Mouse (Mus musculus): Measurements from ENCODE around the gene Fitm2.

DNA sequence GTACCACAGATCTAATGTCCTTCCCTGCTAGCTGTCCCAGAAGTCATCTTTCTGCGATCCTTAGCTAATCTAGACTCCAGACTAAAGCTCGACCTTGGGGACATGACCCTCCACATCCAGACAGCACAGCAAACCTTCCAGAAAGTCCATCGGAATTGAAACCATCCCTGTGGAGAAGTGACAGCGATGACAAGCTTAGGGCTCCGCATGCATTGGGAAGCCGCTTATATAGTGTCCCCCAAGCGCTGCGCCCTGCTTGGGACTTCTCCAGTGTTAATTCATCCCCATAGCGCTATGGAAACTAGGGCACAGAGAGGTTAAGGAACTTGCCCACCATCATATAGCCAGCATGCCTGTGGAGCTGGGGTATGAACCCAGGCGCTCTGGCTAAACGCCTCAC lies 9.6 kb downstream of the Fitm2 start:
- TF ChIP-seq CTCF (IDR thresholded peaks at IDR 0.05; ENCODE audit: borderline replicate concordance, control insufficient read depth, extremely low read depth, insufficient read depth, low read length, poor library complexity) (no peak), POLR2A (IDR thresholded peaks at IDR 0.05; ENCODE audit: control insufficient read depth, extremely low read depth, insufficient read depth, low read length, poor library complexity) (no peak)
